Mouse (Mus musculus): ENCODE measurements at regions not wholly inside any gene's neighbourhood (a gene's known extent, or its start where the extent isn't known, plus 50 kb on each side); places are given as distances from the start of the nearest gene placed in this dataset.

- 81% methylated on average over 5 of the region's 5 CpGs for WGBS
- no peak overlapping the region for H3K9ac ChIP-seq (replicated peaks)
- no peak overlapping the region for H3K4me3 ChIP-seq (replicated peaks)
- no peak for ATAC-seq
- no peak overlapping the region for H3K4me2 ChIP-seq (replicated peaks)
- H3K9me3 ChIP-seq, result no peaks in the 10 kb centered on the region
- H3K27me3 ChIP-seq, result no peaks in the 10 kb centered on the region
- no peaks in the 10 kb centered on the region for H3K36me3 ChIP-seq
- H3K27ac ChIP-seq, result no peak overlapping the region
- H3K4me1 ChIP-seq (replicated peaks), result no peaks in the 10 kb centered on the region
Observed at GRCm38 (mm10) chrX:19168546-19168945, 312.6 kb downstream of the Tex13c3 start.

GRCm38 (mm10) chrX:19168111-19168510 is 313.0 kb downstream of the Tex13c3 start:
- 85% methylated on average over 1 of the region's 1 CpGs for WGBS
- Histone ChIP-seq H3K27ac (no peak overlapping the region), H3K9me3 (no peaks in the 10 kb centered on the region), H3K27me3 (no peaks in the 10 kb centered on the region), H3K4me2 (replicated peaks) (no peak overlapping the region), H3K36me3 (no peaks in the 10 kb centered on the region), H3K4me3 (replicated peaks) (no peak overlapping the region), H3K4me1 (replicated peaks) (no peaks in the 10 kb centered on the region), H3K9ac (replicated peaks) (no peak overlapping the region)
- no peak for ATAC-seq

GRCm38 (mm10) chrX:19167121-19167853 is 313.8 kb downstream of the Tex13c3 start:
- H3K36me3 ChIP-seq, result no peaks in the 10 kb centered on the region
- H3K27me3 ChIP-seq, result no peaks in the 10 kb centered on the region
- H3K9ac ChIP-seq (replicated peaks), result no peak overlapping the region
- no peaks in the 10 kb centered on the region for H3K9me3 ChIP-seq
- peak; percentile 66; the same call in 1 of the 2 replicates for ATAC-seq
- peak overlapping the region; percentile 42 for H3K4me2 ChIP-seq (replicated peaks)
- H3K27ac ChIP-seq, result no peak overlapping the region
- H3K4me3 ChIP-seq (replicated peaks), result peak overlapping the region; percentile 20
- H3K4me1 ChIP-seq (replicated peaks), result no peaks in the 10 kb centered on the region
- 51% methylated on average over 12 of the region's 12 CpGs for WGBS

- 63% methylated on average over 5 of the region's 5 CpGs for WGBS
- no peak overlapping the region for H3K27ac ChIP-seq
- no peak overlapping the region for H3K9ac ChIP-seq (replicated peaks)
- no peaks in the 10 kb centered on the region for H3K36me3 ChIP-seq
- H3K9me3 ChIP-seq, result no peaks in the 10 kb centered on the region
- no peaks in the 10 kb centered on the region for H3K27me3 ChIP-seq
- no peaks in the 10 kb centered on the region for H3K4me1 ChIP-seq (replicated peaks)
- H3K4me3 ChIP-seq (replicated peaks), result no peak overlapping the region
- no peak for ATAC-seq
- H3K4me2 ChIP-seq (replicated peaks), result 0 out of 2 replicates have a peak overlapping the region, but pooled peaks have one; percentile 20
Observed at GRCm38 (mm10) chrX:19165891-19166644, 315.1 kb downstream of the Tex13c3 start.

- Histone ChIP-seq H3K9me3 (no peaks in the 10 kb centered on the region), H3K4me1 (replicated peaks) (no peaks in the 10 kb centered on the region), H3K36me3 (no peaks in the 10 kb centered on the region), H3K4me3 (replicated peaks) (no peak overlapping the region), H3K9ac (replicated peaks) (no peak overlapping the region), H3K4me2 (replicated peaks) (no peak overlapping the region), H3K27ac (no peak overlapping the region), H3K27me3 (no peaks in the 10 kb centered on the region)
- no peak for ATAC-seq
- WGBS, result 89% methylated on average over 5 of the region's 5 CpGs
Observed at GRCm38 (mm10) chrX:19164151-19164550, 317.0 kb downstream of the Tex13c3 start.

GRCm38 (mm10) chrX:19162958-19163357 is 318.2 kb downstream of the Tex13c3 start:
- no peaks in the 10 kb centered on the region for H3K27me3 ChIP-seq
- 78% methylated on average over 1 of the region's 1 CpGs for WGBS

GRCm38 (mm10) chrX:19162351-19162750 is 318.8 kb downstream of the Tex13c3 start:
- no peaks in the 10 kb centered on the region for H3K27me3 ChIP-seq
- H3K36me3 ChIP-seq, result no peaks in the 10 kb centered on the region
- no peak for ATAC-seq
- no peaks in the 10 kb centered on the region for H3K9me3 ChIP-seq
- no peak overlapping the region for H3K4me2 ChIP-seq (replicated peaks)
- no peaks in the 10 kb centered on the region for H3K4me1 ChIP-seq (replicated peaks)
- H3K27ac ChIP-seq, result no peak overlapping the region
- H3K9ac ChIP-seq (replicated peaks), result no peak overlapping the region
- no peak overlapping the region for H3K4me3 ChIP-seq (replicated peaks)

More at GRCm38 (mm10) chrX:19162958-19163357, 318.2 kb downstream of the Tex13c3 start:
- no peak overlapping the region for H3K4me2 ChIP-seq (replicated peaks)
- H3K27ac ChIP-seq, result no peak overlapping the region
- H3K9ac ChIP-seq (replicated peaks), result no peak overlapping the region
- no peaks in the 10 kb centered on the region for H3K9me3 ChIP-seq
- H3K4me1 ChIP-seq (replicated peaks), result no peaks in the 10 kb centered on the region
- ATAC-seq, result no peak
- no peaks in the 10 kb centered on the region for H3K36me3 ChIP-seq
- H3K4me3 ChIP-seq (replicated peaks), result no peak overlapping the region

GRCm38 (mm10) chrX:19160275-19160930 is 320.7 kb downstream of the Tex13c3 start:
- Histone ChIP-seq H3K4me2 (replicated peaks) (no peak overlapping the region), H3K4me1 (replicated peaks) (no peaks in the 10 kb centered on the region), H3K36me3 (no peaks in the 10 kb centered on the region), H3K27ac (no peak overlapping the region), H3K9ac (replicated peaks) (no peak overlapping the region), H3K4me3 (replicated peaks) (no peak overlapping the region), H3K27me3 (no peaks in the 10 kb centered on the region), H3K9me3 (no peaks in the 10 kb centered on the region)
- no peak for ATAC-seq
- WGBS, result 83% methylated on average over 3 of the region's 3 CpGs

GRCm38 (mm10) chrX:19157464-19158203 is 323.5 kb downstream of the Tex13c3 start:
- Histone ChIP-seq H3K4me3 (replicated peaks) (no peak overlapping the region), H3K4me2 (replicated peaks) (no peak overlapping the region), H3K9me3 (no peaks in the 10 kb centered on the region), H3K9ac (replicated peaks) (no peak overlapping the region), H3K27me3 (no peaks in the 10 kb centered on the region), H3K27ac (no peak overlapping the region), H3K4me1 (replicated peaks) (no peaks in the 10 kb centered on the region), H3K36me3 (no peaks in the 10 kb centered on the region)
- 84% methylated on average over 6 of the region's 6 CpGs for WGBS
- ATAC-seq, result no peak

- WGBS, result 81% methylated on average over 2 of the region's 2 CpGs
- Histone ChIP-seq H3K27ac (no peak overlapping the region), H3K4me3 (replicated peaks) (no peak overlapping the region), H3K9me3 (no peaks in the 10 kb centered on the region), H3K4me2 (replicated peaks) (no peak overlapping the region), H3K36me3 (no peaks in the 10 kb centered on the region), H3K27me3 (no peaks in the 10 kb centered on the region), H3K4me1 (replicated peaks) (no peaks in the 10 kb centered on the region), H3K9ac (replicated peaks) (no peak overlapping the region)
- ATAC-seq, result no peak
Observed at GRCm38 (mm10) chrX:19153619-19154018, 327.5 kb downstream of the Tex13c3 start.

GRCm38 (mm10) chrX:19152170-19152861 is 328.8 kb downstream of the Tex13c3 start:
- no peaks in the 10 kb centered on the region for H3K36me3 ChIP-seq
- no peak overlapping the region for H3K4me3 ChIP-seq (replicated peaks)
- no peaks in the 10 kb centered on the region for H3K9me3 ChIP-seq
- H3K27ac ChIP-seq, result no peak overlapping the region
- H3K4me1 ChIP-seq (replicated peaks), result no peaks in the 10 kb centered on the region
- WGBS, result 92% methylated on average over 1 of the region's 1 CpGs
- no peak overlapping the region for H3K9ac ChIP-seq (replicated peaks)
- no peaks in the 10 kb centered on the region for H3K27me3 ChIP-seq
- no peak overlapping the region for H3K4me2 ChIP-seq (replicated peaks)
- ATAC-seq, result no peak

All from midbrain, embryonic 13.5 days (tissue).